Mouse (Mus musculus) neural tube, embryonic 12.5 days (tissue): ENCODE measurements around the gene Ror2. TPM values are rescaled to one million over a fixed set of nuclear protein-coding genes. Genes with fewer than 3 reads are reported as not detected.

Source experiments
- ATAC-seq: fragments of 200-750 bp; cut with Nextera tagmentation; 2 replicates; pipeline ENCODE4 v1.8.0; 2017; ENCODE audit warnings: low read depth, mild to moderate bottlenecking, moderate TSS enrichment, moderate library complexity; ENCODE audit not compliant: low FRiP score
- H3K27ac ChIP-seq: fragments of 300-500 bp; sonication (generic); 2 replicates; pipeline ENCODE4 v1.5.1; 2016
- H3K27me3 ChIP-seq: fragments of 300-500 bp; sonication (generic); replicated peaks from 2 replicates; pipeline ENCODE4 v1.6.1; 2016; ENCODE audit warnings: mild to moderate bottlenecking
- H3K36me3 ChIP-seq: fragments of 300-500 bp; sonication (generic); 2 replicates; pipeline ENCODE4 v1.6.1; 2016; ENCODE audit warnings: mild to moderate bottlenecking
- H3K4me1 ChIP-seq: fragments of 300-500 bp; sonication (generic); 2 replicates; pipeline ENCODE4 v1.6.1; 2016
- H3K4me2 ChIP-seq: fragments of 300-500 bp; sonication (generic); replicated peaks from 2 replicates; pipeline ENCODE4 v1.6.1; 2016; ENCODE audit warnings: mild to moderate bottlenecking
- H3K4me3 ChIP-seq: fragments of 300-500 bp; sonication (generic); 2 replicates; pipeline ENCODE4 v1.5.1; 2016
- H3K9ac ChIP-seq: fragments of 300-500 bp; sonication (generic); 2 replicates; pipeline ENCODE4 v1.6.1; 2016; ENCODE audit warnings: mild to moderate bottlenecking
- H3K9me3 ChIP-seq: fragments of 300-500 bp; sonication (generic); 2 replicates; pipeline ENCODE4 v1.6.1; 2016; ENCODE audit warnings: mild to moderate bottlenecking
- WGBS: fragments of 180-500 bp; shearing (Covaris S2); methylation state at CpG from one replicate; pipeline ENCODE4 v1.1.7; 2016; 5-methylcytosine and 5-hydroxymethylcytosine counted together
- polyA plus RNA-seq: library from polyadenylated mRNA; unstranded; fragments of >200 nt; fragmentation: Nextera tagmentation; extraction: Ambion mirVana; gene quantifications from 2 replicates; pipeline ENCODE4 v1.2.1, GENCODE M21; 2016

Gene Ror2
- polyA plus RNA-seq, 1 experiment from 2014 or later = 10.7 TPM

DNA sequence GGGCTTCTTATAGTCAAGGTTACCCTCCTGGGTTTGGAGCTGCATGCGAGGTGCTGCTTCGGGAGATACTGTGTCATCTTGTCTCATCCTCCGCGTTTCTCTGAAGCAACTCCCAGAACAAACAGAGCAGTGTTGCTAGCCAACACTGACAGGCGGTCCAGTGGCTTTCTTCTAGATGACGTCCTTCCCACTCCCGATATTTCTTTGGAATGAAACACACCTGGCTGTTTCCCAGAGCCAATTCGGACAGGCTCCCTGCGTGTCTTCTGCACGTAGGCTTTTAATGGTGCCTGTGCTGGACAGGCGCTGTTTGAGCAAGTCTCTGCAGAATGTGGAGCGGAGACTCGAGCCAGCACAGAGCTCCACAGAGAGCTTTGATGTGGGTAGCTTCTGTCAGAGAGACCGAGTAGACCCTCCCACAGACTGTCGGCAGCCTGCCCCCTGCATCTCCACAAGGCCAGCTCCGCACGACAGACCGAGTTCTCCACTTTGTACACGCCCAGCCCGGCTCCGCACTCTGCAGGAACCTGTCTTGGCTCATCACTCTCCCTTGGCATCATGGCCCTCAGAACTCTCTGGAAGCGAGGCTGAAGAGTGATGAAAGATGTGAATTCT lies 216.7 kb downstream of the Ror2 start:
- Histone ChIP-seq H3K9me3 (no peaks in the 10 kb centered on the region), H3K27ac (no peak overlapping the region), H3K4me1 (0 out of 2 replicates have a peak, but pooled peaks cover 4% of the 10 kb centered on the region), H3K36me3 (no peaks in the 10 kb centered on the region), H3K9ac (no peak overlapping the region), H3K4me2 (no peak overlapping the region), H3K4me3 (no peak overlapping the region), H3K27me3 (no peaks in the 10 kb centered on the region)
- WGBS = 82% methylated on average over 22 of the region's 22 CpGs
- no peak for ATAC-seq

DNA sequence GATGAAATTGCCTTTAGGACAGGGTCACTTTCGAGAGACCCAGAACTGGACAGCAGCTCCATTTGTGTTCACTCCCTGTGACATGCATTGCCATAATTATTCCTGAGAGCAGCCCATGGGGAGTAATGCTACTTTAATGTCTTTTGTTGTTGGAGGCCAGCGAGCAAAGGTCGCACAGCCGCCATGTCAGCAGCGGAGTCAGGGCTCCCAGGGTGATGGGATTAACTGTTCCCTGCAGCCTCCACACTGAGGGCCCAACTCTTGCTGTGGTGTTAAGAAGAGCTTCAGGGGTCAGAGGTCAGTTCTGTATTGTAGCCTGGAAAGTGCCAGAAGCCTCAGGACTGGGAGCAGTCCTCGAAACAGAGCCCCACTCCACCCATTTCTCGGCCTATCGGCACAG lies 217.5 kb downstream of the Ror2 start:
- WGBS = 52% methylated on average over 8 of the region's 8 CpGs
- ATAC-seq = no peak
- no peaks in the 10 kb centered on the region for H3K27me3 ChIP-seq
- H3K9me3 ChIP-seq = no peaks in the 10 kb centered on the region
- H3K36me3 ChIP-seq = no peaks in the 10 kb centered on the region
- no peak overlapping the region for H3K9ac ChIP-seq
- no peak overlapping the region for H3K4me2 ChIP-seq
- H3K27ac ChIP-seq = no peak overlapping the region
- no peak overlapping the region for H3K4me3 ChIP-seq
- H3K4me1 ChIP-seq = 0 out of 2 replicates have a peak, but pooled peaks cover 4% of the 10 kb centered on the region

DNA sequence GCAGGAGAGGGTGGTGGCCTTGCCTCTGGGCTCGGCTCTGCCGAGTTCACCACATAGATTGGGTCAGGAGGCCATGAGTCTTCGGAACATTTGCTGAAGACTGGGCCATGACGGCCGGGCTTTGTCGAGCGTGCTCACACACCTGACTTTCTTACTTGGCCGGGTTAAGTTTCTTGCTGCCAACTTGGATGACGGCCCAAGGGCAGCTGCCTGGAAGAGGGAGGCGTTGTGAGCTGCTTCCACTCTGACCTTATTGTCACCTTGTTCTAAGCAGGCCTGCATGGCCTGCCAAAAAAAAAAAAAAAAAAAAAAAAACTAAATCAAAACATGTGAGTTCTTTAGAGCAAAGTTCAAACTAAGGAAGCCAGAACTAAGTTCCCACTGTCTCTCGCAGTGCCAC lies 218.0 kb downstream of the Ror2 start:
- ATAC-seq = no peak

DNA sequence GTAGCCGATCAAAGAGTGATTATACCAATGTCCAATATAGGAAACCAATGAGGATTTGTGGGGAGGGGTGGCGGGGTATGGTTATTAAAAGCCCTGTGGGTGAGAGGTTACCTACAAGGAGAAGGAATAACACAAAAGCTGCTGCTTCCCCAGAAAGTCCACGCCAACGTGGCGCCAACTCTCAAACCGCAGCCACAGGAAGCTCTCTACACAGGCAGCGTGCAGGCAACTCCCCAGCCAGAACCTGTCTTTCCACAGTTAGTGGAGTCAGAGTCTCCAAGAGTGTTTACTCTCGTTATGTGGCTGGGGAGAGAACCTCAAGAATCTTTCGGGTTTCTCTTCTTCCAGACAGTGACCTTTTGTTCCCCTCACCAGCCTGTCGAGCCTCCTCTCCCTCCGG lies 220.8 kb downstream of the Ror2 start:
- ATAC-seq = no peak
- Histone ChIP-seq H3K9ac (no peak overlapping the region), H3K27ac (no peak overlapping the region), H3K36me3 (no peaks in the 10 kb centered on the region), H3K27me3 (no peaks in the 10 kb centered on the region), H3K9me3 (no peaks in the 10 kb centered on the region), H3K4me1 (0 out of 2 replicates have a peak, but pooled peaks cover 4% of the 10 kb centered on the region), H3K4me3 (no peak overlapping the region), H3K4me2 (no peak overlapping the region)
- WGBS = 86% methylated on average over 11 of the region's 11 CpGs

More for the DNA sequence above, 218.0 kb downstream of the Ror2 start:
- Histone ChIP-seq H3K4me2 (no peak overlapping the region), H3K9ac (no peak overlapping the region), H3K36me3 (no peaks in the 10 kb centered on the region), H3K27ac (no peak overlapping the region), H3K27me3 (no peaks in the 10 kb centered on the region), H3K4me3 (no peak overlapping the region), H3K4me1 (0 out of 2 replicates have a peak, but pooled peaks cover 4% of the 10 kb centered on the region), H3K9me3 (no peaks in the 10 kb centered on the region)
- WGBS = 78% methylated on average over 11 of the region's 11 CpGs

DNA sequence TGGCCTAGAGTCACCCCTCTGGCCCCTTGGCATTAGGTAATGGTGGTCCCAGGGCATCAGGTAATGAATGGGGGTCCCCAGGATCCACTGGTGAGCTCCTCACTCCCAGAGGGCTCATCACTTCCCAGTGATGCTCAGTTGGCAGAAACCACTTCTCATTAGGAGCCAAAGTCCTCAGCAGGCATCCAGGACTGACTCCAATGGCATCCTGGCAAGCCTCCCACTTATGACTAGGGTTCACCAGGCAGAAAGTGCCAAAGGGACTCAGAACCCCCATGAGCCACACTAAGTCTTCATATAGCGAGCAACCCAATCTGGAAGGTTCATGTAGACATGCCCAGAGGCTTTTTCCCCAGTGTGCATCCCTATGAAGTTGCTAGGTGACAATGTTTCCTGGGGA lies 221.2 kb downstream of the Ror2 start:
- 83% methylated on average over 1 of the region's 1 CpGs for WGBS
- Histone ChIP-seq H3K4me3 (no peak overlapping the region), H3K27me3 (no peaks in the 10 kb centered on the region), H3K4me2 (no peak overlapping the region), H3K9me3 (no peaks in the 10 kb centered on the region), H3K36me3 (no peaks in the 10 kb centered on the region), H3K27ac (no peak overlapping the region), H3K9ac (no peak overlapping the region), H3K4me1 (0 out of 2 replicates have a peak, but pooled peaks cover 4% of the 10 kb centered on the region)
- ATAC-seq = no peak

Other genes with a start within 250 kb of the Ror2 start
- gene Sptlc1, start 91.3 kb upstream of the Ror2 start, polyA plus RNA-seq = 35.8 and 36.2 TPM in 2 replicates
- gene Msx2, start 186.9 kb upstream of the Ror2 start, polyA plus RNA-seq = 11.3 and 15.0 TPM in 2 replicates